Mouse (Mus musculus) midbrain, postnatal 0 days (tissue): ENCODE measurements around the gene Kifc3. TPM values are rescaled to one million over a fixed set of nuclear protein-coding genes. Genes with fewer than 3 reads are reported as not detected.

Experiments
- ATAC-seq: fragments of 200-750 bp; cut with Nextera tagmentation; 2 replicates; pipeline ENCODE4 v1.8.0; 2017; ENCODE audit warnings: moderate number of reproducible peaks, mild to moderate bottlenecking, moderate TSS enrichment, moderate library complexity; ENCODE audit not compliant: low FRiP score
- DNase-seq: peaks from one replicate; pipeline ENCODE4 v3.0.0-alpha.2; 2015; ENCODE audit warnings: low spot score
- H3K27ac ChIP-seq: fragments of 300-500 bp; sonication (generic); 2 replicates; pipeline ENCODE4 v1.5.1; 2014; ENCODE audit warnings: low read depth, mild to moderate bottlenecking, low read length, mixed read lengths
- H3K27me3 ChIP-seq: fragments of 300-500 bp; sonication (generic); 2 replicates; pipeline ENCODE4 v1.6.1; 2014; ENCODE audit warnings: low read length, control low read depth, mixed read lengths; ENCODE audit not compliant: insufficient read depth
- H3K36me3 ChIP-seq: fragments of 300-500 bp; sonication (generic); 2 replicates; pipeline ENCODE4 v1.6.1; 2014; ENCODE audit warnings: low read length, control low read depth, mixed read lengths; ENCODE audit not compliant: insufficient read depth
- H3K4me1 ChIP-seq: fragments of 300-500 bp; sonication (generic); 2 replicates; pipeline ENCODE4 v1.6.1; 2014; ENCODE audit warnings: mild to moderate bottlenecking, control low read depth, antibody characterized with exemption, low read length, mixed read lengths; ENCODE audit not compliant: insufficient read depth
- H3K4me2 ChIP-seq: fragments of 300-500 bp; sonication (generic); 2 replicates; pipeline ENCODE4 v1.6.1; 2014; ENCODE audit warnings: low read depth, mild to moderate bottlenecking, low read length, mixed read lengths; ENCODE audit not compliant: poor library complexity, severe bottlenecking
- H3K4me3 ChIP-seq: fragments of 300-500 bp; sonication (generic); 2 replicates; pipeline ENCODE4 v1.5.1; 2014; ENCODE audit warnings: low read depth, mild to moderate bottlenecking, low read length, moderate library complexity
- H3K9ac ChIP-seq: fragments of 300-500 bp; sonication (generic); replicated peaks from 2 replicates; pipeline ENCODE4 v1.6.1; 2014; ENCODE audit warnings: mild to moderate bottlenecking, low read length, moderate library complexity, mixed read lengths; ENCODE audit not compliant: poor library complexity, severe bottlenecking
- H3K9me3 ChIP-seq: fragments of 300-500 bp; sonication (generic); 2 replicates; pipeline ENCODE4 v1.6.1; 2016; ENCODE audit warnings: low read length, control low read depth
- CTCF ChIP-seq: IDR thresholded peaks from 2 replicates; pipeline ENCODE4 v1.5.1; 2016; ENCODE audit warnings: antibody characterized with exemption, mild to moderate bottlenecking
- WGBS: fragments of 180-500 bp; shearing (Covaris S2); extraction: QIAGEN DNeasy Blood & Tissue Kit; methylation state at CpG from one replicate; pipeline ENCODE4 v1.1.7; 2014; 5-methylcytosine and 5-hydroxymethylcytosine counted together
- polyA plus RNA-seq: library from polyadenylated mRNA; unstranded; fragments of >200 nt; fragmentation: Nextera tagmentation; extraction: Ambion mirVana; gene quantifications from 2 replicates; pipeline ENCODE4 v1.2.1, GENCODE M21; 2015
- total RNA-seq: library from RNA; depleted of rRNA; stranded (reverse); fragments of >200 nt; gene quantifications from 2 replicates; pipeline ENCODE4 v1.2.3, GENCODE M21; 2014

Gene Kifc3
- total and polyA plus RNA-seq, 2 experiments from 2014 or later, result 38.9 to 57.0 TPM

DNA sequence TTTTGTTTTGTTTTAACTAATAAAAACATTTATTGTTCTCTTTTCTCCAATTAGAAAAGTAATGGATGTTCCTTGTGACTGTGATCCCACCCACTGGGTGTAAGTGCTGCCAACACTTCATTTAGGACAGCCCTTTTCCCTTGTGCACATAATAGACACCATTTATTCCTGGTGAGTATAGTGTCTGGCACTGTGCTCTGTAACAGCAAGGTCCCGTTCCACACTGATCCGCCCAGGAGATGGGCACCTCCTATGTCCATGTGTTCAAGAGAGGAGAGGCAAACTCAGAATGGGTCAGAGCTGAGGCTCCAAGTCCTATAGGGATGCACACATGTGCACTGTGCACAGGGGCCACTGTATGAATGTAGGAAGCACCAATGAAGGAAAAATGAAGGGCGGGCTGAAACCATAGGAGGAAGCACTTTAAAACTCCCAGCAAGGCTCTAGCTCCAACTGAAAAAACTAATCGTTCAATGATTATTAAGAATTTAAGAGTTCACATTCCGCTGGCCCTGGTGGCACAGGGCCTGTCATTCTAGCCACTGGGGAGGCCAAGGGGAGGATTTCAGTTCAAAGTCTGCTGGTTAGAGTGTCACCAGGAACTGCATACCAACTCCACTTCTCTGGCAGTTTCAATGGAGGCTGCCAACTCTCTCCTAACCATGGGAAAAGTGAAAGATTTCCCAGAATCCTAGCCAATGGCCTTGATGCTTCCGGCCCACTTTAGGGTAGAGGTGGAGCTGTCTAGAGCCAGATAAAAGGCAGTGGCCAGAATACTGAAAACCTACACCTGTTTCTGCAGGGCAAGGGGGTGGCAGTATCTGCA lies 58.6 kb downstream of the Kifc3 start:
- no peak overlapping the region for H3K9ac ChIP-seq
- no peak for TF ChIP-seq CTCF
- no peaks in the 10 kb centered on the region for H3K36me3 ChIP-seq
- H3K9me3 ChIP-seq, result no peaks in the 10 kb centered on the region
- H3K27me3 ChIP-seq, result no peaks in the 10 kb centered on the region
- 65% methylated on average over 6 of the region's 6 CpGs for WGBS
- H3K4me1 ChIP-seq, result peaks cover 21% of the 10 kb centered on the region
- DNase-seq (peak; percentile 53), ATAC-seq (0 out of 2 replicates have a peak, but pooled peaks have one; percentile 9)
- H3K27ac ChIP-seq, result peak overlapping the region; percentile 77
- H3K4me2 ChIP-seq, result no peak overlapping the region
- H3K4me3 ChIP-seq, result no peak overlapping the region

DNA sequence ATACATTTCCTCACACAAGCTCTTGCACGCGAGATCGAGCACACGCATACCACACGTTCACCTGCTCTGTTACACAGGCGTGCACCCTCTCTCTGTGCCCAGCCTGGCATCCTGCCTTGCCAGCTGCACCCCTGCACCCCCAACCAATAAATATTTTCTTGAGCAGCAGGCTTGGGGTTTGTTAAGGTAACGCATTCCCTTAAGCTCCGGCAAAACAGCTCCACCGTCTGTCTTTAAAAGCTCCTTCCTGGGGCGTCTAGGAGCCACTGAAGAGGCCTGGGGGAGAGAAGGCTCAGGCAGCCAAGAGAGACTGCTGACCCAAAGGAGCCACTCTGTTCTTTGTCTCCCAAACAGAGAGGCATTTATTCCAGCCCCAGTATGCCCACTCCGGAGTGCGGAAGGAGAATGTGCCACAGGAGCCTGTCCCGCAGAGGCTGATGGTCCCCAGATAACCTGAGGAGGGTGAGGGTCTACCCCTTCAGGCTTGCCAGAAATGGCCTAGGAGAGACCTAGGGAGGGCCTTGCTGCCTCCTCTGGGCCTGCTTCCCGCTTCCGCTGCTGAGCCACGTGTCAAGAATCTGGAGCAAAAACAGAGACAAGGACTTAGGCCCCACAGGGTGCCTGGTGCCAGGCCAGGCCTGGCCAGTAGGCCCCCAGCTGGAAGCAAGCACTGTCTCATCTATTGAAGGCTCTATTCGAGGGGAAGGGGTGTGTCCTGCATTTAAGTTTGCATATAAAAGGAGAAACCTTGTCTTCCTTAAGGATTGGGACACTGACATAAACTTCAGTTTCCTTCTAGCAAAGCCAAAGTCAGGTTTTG lies 59.4 kb downstream of the Kifc3 start:
- ATAC-seq, result peak; percentile 52
- peak overlapping the region; percentile 92 for H3K9ac ChIP-seq
- peak overlapping the region; percentile 77 for H3K27ac ChIP-seq
- H3K4me2 ChIP-seq, result peak overlapping the region; percentile 95
- TF ChIP-seq CTCF, result no peak
- DNase-seq, result peak; percentile 71
- no peaks in the 10 kb centered on the region for H3K9me3 ChIP-seq
- no peaks in the 10 kb centered on the region; the same call in 1 of the 2 replicates for H3K27me3 ChIP-seq
- peak overlapping the region; percentile 79 for H3K4me3 ChIP-seq
- WGBS, result 9% methylated on average over 17 of the region's 17 CpGs
- no peaks in the 10 kb centered on the region for H3K36me3 ChIP-seq
- peaks cover 21% of the 10 kb centered on the region for H3K4me1 ChIP-seq

DNA sequence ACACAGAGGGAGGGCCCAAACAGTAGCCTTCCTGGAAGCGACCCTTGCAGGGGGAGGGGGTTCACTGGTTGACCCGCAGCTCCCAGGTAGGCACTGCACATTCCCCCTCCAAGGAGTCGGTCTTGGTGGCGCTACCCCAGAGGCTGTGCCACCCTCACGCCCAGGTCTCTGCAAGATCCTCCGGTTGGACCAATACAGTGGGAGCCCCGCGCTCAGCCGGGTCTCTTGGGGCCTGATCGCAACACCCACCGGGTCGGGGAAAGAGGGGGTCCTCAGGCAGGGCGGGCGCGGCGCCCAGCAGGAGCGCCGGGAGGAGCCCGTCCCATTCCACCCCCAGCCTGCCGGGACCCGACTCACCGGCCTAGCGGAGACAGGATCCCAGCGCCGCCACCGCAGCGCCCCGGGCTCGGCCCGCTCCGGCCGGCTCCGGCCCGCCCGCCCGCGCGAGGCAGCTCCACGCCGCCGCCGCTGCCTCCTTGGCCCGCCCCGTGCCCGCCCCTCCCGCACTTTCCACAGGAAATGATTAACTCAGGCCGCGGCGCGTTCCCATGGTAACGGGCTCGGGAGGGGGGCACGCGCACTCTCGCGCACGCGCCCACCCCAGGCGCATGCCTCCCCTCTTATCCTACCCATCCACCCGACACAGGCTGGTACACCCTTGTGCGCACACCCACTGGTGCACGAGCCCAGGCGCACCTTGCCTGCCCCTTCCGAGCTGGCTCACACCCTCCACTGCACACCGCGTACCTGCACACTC lies 60.4 kb downstream of the Kifc3 start:
- Histone ChIP-seq H3K9me3 (no peaks in the 10 kb centered on the region), H3K4me3 (peak overlapping the region; percentile 79), H3K36me3 (no peaks in the 10 kb centered on the region; the same call in 1 of the 2 replicates), H3K27me3 (no peaks in the 10 kb centered on the region; the same call in 1 of the 2 replicates), H3K4me1 (peaks cover 26% of the 10 kb centered on the region), H3K9ac (peak overlapping the region; percentile 92), H3K4me2 (peak overlapping the region; percentile 95), H3K27ac (peak overlapping the region; percentile 77)
- ATAC-seq (peak; percentile 82), DNase-seq (peak; percentile 89)
- WGBS, result under 1% methylated on average over 46 of the region's 66 CpGs
- no peak for TF ChIP-seq CTCF

DNA sequence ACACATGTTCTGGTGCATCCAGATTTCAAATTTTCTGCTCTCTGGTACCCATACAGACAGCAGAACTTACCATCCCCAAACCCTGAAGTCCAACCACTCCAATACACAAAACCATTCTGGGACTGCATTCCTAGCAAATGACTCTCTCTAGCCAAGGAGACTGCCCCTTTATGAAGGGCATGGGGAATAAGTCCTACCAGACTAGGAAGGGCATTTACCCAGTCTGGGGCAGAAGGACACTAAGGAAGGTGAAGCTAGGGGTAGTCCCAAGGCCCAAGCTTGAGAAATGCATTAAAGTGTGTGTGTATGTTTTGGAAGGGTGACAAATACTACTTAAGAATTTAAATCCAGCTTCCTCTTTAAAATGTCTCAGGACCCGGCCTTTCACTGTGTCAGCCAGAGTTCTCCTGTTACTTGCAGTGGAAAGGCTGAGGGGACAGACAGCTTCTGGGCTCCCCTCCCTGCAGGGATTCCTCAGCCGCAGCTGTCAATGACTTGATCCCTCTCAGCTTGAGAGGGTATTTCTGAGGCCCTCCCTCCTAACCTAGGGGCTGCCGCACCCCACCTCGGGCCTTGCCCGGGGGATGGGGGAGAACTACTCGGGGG lies 61.0 kb downstream of the Kifc3 start:
- H3K27ac ChIP-seq, result peak overlapping the region; percentile 77; the same call in 1 of the 2 replicates
- peak; percentile 34 for DNase-seq
- H3K4me3 ChIP-seq, result peak overlapping the region; percentile 79
- H3K4me2 ChIP-seq, result peak overlapping the region; percentile 95
- TF ChIP-seq CTCF, result no peak
- H3K9me3 ChIP-seq, result no peaks in the 10 kb centered on the region
- peak; percentile 35; the same call in 1 of the 2 replicates for ATAC-seq
- H3K9ac ChIP-seq, result peak overlapping the region; percentile 92
- 2% methylated on average over 6 of the region's 6 CpGs for WGBS
- no peaks in the 10 kb centered on the region; the same call in 1 of the 2 replicates for H3K27me3 ChIP-seq
- H3K36me3 ChIP-seq, result no peaks in the 10 kb centered on the region; the same call in 1 of the 2 replicates
- peaks cover 30% of the 10 kb centered on the region for H3K4me1 ChIP-seq

DNA sequence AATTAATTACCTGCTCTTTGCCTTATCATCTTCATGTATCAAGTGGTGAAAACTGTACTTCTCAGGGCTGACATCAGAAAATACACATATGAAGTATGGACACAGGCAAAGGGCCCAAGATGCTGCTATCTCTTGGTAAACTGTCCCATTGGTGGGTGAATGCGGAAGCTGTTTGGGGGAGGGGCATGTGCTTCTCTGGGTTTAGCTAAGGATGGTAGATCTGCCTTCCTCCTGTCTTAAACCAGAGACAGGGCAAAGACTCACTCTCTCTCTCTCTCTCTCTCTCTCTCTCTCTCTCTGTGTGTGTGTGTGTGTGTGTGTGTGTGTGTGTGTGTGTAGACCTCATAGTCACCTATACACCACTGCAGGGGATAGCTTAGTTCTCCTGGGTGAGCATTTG lies 61.6 kb downstream of the Kifc3 start:
- Histone ChIP-seq H3K27me3 (no peaks in the 10 kb centered on the region; the same call in 1 of the 2 replicates), H3K4me1 (peaks cover 30% of the 10 kb centered on the region), H3K9me3 (no peaks in the 10 kb centered on the region), H3K9ac (no peak overlapping the region), H3K4me2 (peak overlapping the region; percentile 95), H3K36me3 (no peaks in the 10 kb centered on the region; the same call in 1 of the 2 replicates), H3K4me3 (peak overlapping the region; percentile 79; the same call in 1 of the 2 replicates), H3K27ac (no peak overlapping the region)
- TF ChIP-seq CTCF, result no peak
- 85% methylated on average over 1 of the region's 1 CpGs for WGBS
- no peak for ATAC-seq
- no peak for DNase-seq
